Mouse (Mus musculus) MEL (cell line): Measurements from ENCODE around the gene Fam166a. TPM values are rescaled to one million over a fixed set of nuclear protein-coding genes. Genes with fewer than 3 reads are reported as not detected.

Experiments used
- DNase-seq: peaks from one replicate; pipeline ENCODE4 v3.0.0; 2011; ENCODE audit warnings: low read depth, low spot score
- H3K27ac ChIP-seq: 2 replicates; pipeline ENCODE4 v1.5.1; 2012; ENCODE audit warnings: low read depth, mild to moderate bottlenecking, control low read depth, low read length, moderate library complexity; ENCODE audit not compliant: control insufficient read depth
- H3K27me3 ChIP-seq, 2 experiments: fragments of 150-350 bp in 1 of 2; sonication (generic) in 1 of 2; 2 replicates each; pipeline ENCODE4 v1.6.1; 2012; ENCODE audit warnings: low read length in 2 of 2, mild to moderate bottlenecking in 2 of 2, improper control_type of control experiment in 1 of 2, moderate library complexity in 1 of 2; ENCODE audit not compliant: insufficient read depth in 2 of 2, control insufficient read depth in 1 of 2
- H3K36me3 ChIP-seq, 2 experiments: 2 replicates each; pipeline ENCODE4 v1.6.1; 2012 to 2014; ENCODE audit warnings: low read length in 2 of 2, improper control_type of control experiment in 1 of 2, inconsistent platforms in 1 of 2, mild to moderate bottlenecking in 1 of 2; ENCODE audit not compliant: insufficient read depth in 2 of 2, control insufficient read depth in 1 of 2
- H3K4me1 ChIP-seq, 2 experiments: fragments of 150-350 bp in 1 of 2; sonication (generic) in 1 of 2; 2 replicates each; pipeline ENCODE4 v1.6.1; 2012; ENCODE audit warnings: low read length in 2 of 2, improper control_type of control experiment in 1 of 2, mild to moderate bottlenecking in 1 of 2; ENCODE audit not compliant: insufficient read depth in 2 of 2, control insufficient read depth in 1 of 2
- H3K4me3 ChIP-seq, 2 experiments: fragments of 150-350 bp in 1 of 2; sonication (generic) in 1 of 2; 2 replicates each; pipeline ENCODE4 v1.5.1; 2012; ENCODE audit warnings: low read depth in 2 of 2, low read length in 2 of 2, mild to moderate bottlenecking in 2 of 2, moderate library complexity in 2 of 2, control low read depth in 1 of 2, improper control_type of control experiment in 1 of 2; ENCODE audit not compliant: control insufficient read depth in 1 of 2, insufficient read depth in 1 of 2
- H3K79me2 ChIP-seq: 2 replicates; pipeline ENCODE4 v1.6.1; 2012; ENCODE audit warnings: mild to moderate bottlenecking, low read length, moderate library complexity; ENCODE audit not compliant: control insufficient read depth, poor library complexity, insufficient read depth
- H3K9ac ChIP-seq: 2 replicates; pipeline ENCODE4 v1.6.1; 2012; ENCODE audit warnings: low read depth, mild to moderate bottlenecking, control low read depth, low read length, moderate library complexity; ENCODE audit not compliant: control insufficient read depth, poor library complexity, severe bottlenecking
- H3K9me3 ChIP-seq: fragments of 150-350 bp; sonication (generic); replicated peaks from 2 replicates; pipeline ENCODE4 v1.6.1; 2012; ENCODE audit warnings: mild to moderate bottlenecking, low read length, improper control_type of control experiment, moderate library complexity; ENCODE audit not compliant: insufficient read depth
- BHLHE40 ChIP-seq: IDR thresholded peaks from 2 replicates; pipeline ENCODE4 v1.6.1; 2012; ENCODE audit warnings: low read depth, mild to moderate bottlenecking, inconsistent platforms, low read length, improper control_type of control experiment, borderline replicate concordance
- CHD1 ChIP-seq: IDR thresholded peaks from 2 replicates; pipeline ENCODE4 v1.6.1; 2012; ENCODE audit warnings: low read depth, mild to moderate bottlenecking, inconsistent platforms, low read length, improper control_type of control experiment
- E2F4 ChIP-seq: IDR thresholded peaks from 2 replicates; pipeline ENCODE4 v1.6.1; 2011; ENCODE audit warnings: low read depth, low read length, improper control_type of control experiment, borderline replicate concordance
- ELF1 ChIP-seq: IDR thresholded peaks from 2 replicates; pipeline ENCODE4 v1.6.1; 2014; ENCODE audit warnings: low read depth, mild to moderate bottlenecking, inconsistent platforms, low read length, improper control_type of control experiment, moderate library complexity
- ETS1 ChIP-seq: IDR thresholded peaks from 2 replicates; pipeline ENCODE4 v1.6.1; 2012; ENCODE audit warnings: low read depth, mild to moderate bottlenecking, inconsistent platforms, low read length, improper control_type of control experiment, moderate library complexity
- GABPA ChIP-seq: IDR thresholded peaks from 2 replicates; pipeline ENCODE4 v1.6.1; 2012; ENCODE audit warnings: low read depth, mild to moderate bottlenecking, inconsistent platforms, low read length, improper control_type of control experiment, moderate library complexity
- HCFC1 ChIP-seq: IDR thresholded peaks from 2 replicates; pipeline ENCODE4 v1.6.1; 2012; ENCODE audit warnings: low read depth, mild to moderate bottlenecking, inconsistent platforms, low read length, improper control_type of control experiment, moderate library complexity
- JUND ChIP-seq: IDR thresholded peaks from 2 replicates; pipeline ENCODE4 v1.6.1; 2011; ENCODE audit warnings: low read depth, mild to moderate bottlenecking, improper control_type of control experiment, low read length
- MAFK ChIP-seq: IDR thresholded peaks from 2 replicates; pipeline ENCODE4 v1.6.1; 2011; ENCODE audit warnings: low read depth, mild to moderate bottlenecking, low read length, improper control_type of control experiment, borderline replicate concordance
- MAZ ChIP-seq: IDR thresholded peaks from 2 replicates; pipeline ENCODE4 v1.6.1; 2012; ENCODE audit warnings: low read depth, mild to moderate bottlenecking, inconsistent platforms, low read length, improper control_type of control experiment
- MEF2A ChIP-seq: IDR thresholded peaks from 2 replicates; pipeline ENCODE4 v1.6.1; 2014; ENCODE audit warnings: low read depth, mild to moderate bottlenecking, inconsistent platforms, low read length, improper control_type of control experiment; ENCODE audit not compliant: poor library complexity, insufficient replicate concordance, severe bottlenecking; ENCODE audit errors: extremely low read depth
- MXI1 ChIP-seq: IDR thresholded peaks from 2 replicates; pipeline ENCODE4 v1.6.1; 2011; ENCODE audit warnings: mild to moderate bottlenecking, low read depth, low read length, improper control_type of control experiment
- MYB ChIP-seq: IDR thresholded peaks from 2 replicates; pipeline ENCODE4 v1.6.1; 2011; ENCODE audit warnings: mild to moderate bottlenecking, low read depth, low read length, improper control_type of control experiment
- POLR2A ChIP-seq, 2 experiments: IDR thresholded peaks; 2 replicates each; pipeline ENCODE4 v1.6.1; 2011 to 2012; ENCODE audit warnings: low read length in 2 of 2, mild to moderate bottlenecking in 2 of 2, control low read depth in 1 of 2, improper control_type of control experiment in 1 of 2, low read depth in 1 of 2, moderate library complexity in 1 of 2; ENCODE audit not compliant: control insufficient read depth in 1 of 2, insufficient read depth in 1 of 2, poor library complexity in 1 of 2
- POLR2AphosphoS2 ChIP-seq: IDR thresholded peaks from 2 replicates; pipeline ENCODE4 v1.6.1; 2011; ENCODE audit warnings: low read length, improper control_type of control experiment
- POLR2AphosphoS5 ChIP-seq: IDR thresholded peaks from 2 replicates; pipeline ENCODE4 v1.6.1; 2012; ENCODE audit warnings: low read depth, borderline replicate concordance, mild to moderate bottlenecking, inconsistent platforms, low read length, moderate library complexity, mixed read lengths
- RAD21 ChIP-seq: IDR thresholded peaks from 2 replicates; pipeline ENCODE4 v1.6.1; 2011; ENCODE audit warnings: mild to moderate bottlenecking, low read depth, low read length, improper control_type of control experiment
- RCOR1 ChIP-seq: IDR thresholded peaks from 2 replicates; pipeline ENCODE4 v1.6.1; 2012; ENCODE audit warnings: low read depth, mild to moderate bottlenecking, inconsistent platforms, low read length, improper control_type of control experiment
- SIN3A ChIP-seq: IDR thresholded peaks from 2 replicates; pipeline ENCODE4 v1.6.1; 2012; ENCODE audit warnings: low read length, improper control_type of control experiment, inconsistent platforms
- TAL1 ChIP-seq: IDR thresholded peaks from 2 replicates; pipeline ENCODE4 v1.6.1; 2012; ENCODE audit warnings: mild to moderate bottlenecking, inconsistent platforms, low read length, moderate library complexity, mixed read lengths
- TBP ChIP-seq: IDR thresholded peaks from 2 replicates; pipeline ENCODE4 v1.8.0; 2011; ENCODE audit warnings: low read depth, low read length, improper control_type of control experiment
- TCF12 ChIP-seq: IDR thresholded peaks from 2 replicates; pipeline ENCODE4 v1.6.1; 2014; ENCODE audit warnings: low read depth, mild to moderate bottlenecking, inconsistent platforms, low read length, improper control_type of control experiment, moderate library complexity
- UBTF ChIP-seq: IDR thresholded peaks from 2 replicates; pipeline ENCODE4 v1.6.1; 2012; ENCODE audit warnings: low read depth, mild to moderate bottlenecking, inconsistent platforms, low read length, improper control_type of control experiment, moderate library complexity, borderline replicate concordance; ENCODE audit not compliant: insufficient read depth
- USF1 ChIP-seq: IDR thresholded peaks from 2 replicates; pipeline ENCODE4 v1.6.1; 2014; ENCODE audit warnings: low read depth, mild to moderate bottlenecking, inconsistent platforms, low read length, improper control_type of control experiment, moderate library complexity
- ZC3H11A ChIP-seq: IDR thresholded peaks from 2 replicates; pipeline ENCODE4 v1.6.1; 2012; ENCODE audit warnings: low read depth, mild to moderate bottlenecking, inconsistent platforms, low read length, improper control_type of control experiment
- ZKSCAN1 ChIP-seq: IDR thresholded peaks from 2 replicates; pipeline ENCODE4 v1.6.1; 2012; ENCODE audit warnings: low read depth, mild to moderate bottlenecking, inconsistent platforms, low read length, improper control_type of control experiment, moderate library complexity
- ZMIZ1 ChIP-seq: IDR thresholded peaks from 2 replicates; pipeline ENCODE4 v1.6.1; 2012; ENCODE audit warnings: low read depth, mild to moderate bottlenecking, inconsistent platforms, low read length, improper control_type of control experiment, moderate library complexity
- polyA plus RNA-seq, 2 experiments: library from polyadenylated mRNA; stranded (reverse) in 1 of 2; unstranded in 1 of 2; fragments of >175 nt in 1 of 2; fragments of >200 nt in 1 of 2; gene quantifications; 2 replicates each; pipeline versions ENCODE4 v1.2.1 to v1.2.4; 2012; ENCODE audit warnings: low replicate concordance in 2 of 2, low read depth in 1 of 2; ENCODE audit not compliant: insufficient read length in 2 of 2, insufficient read depth in 1 of 2, missing spikeins in 1 of 2
- total RNA-seq: library from RNA; depleted of rRNA; stranded (reverse); fragments of 300-350 nt; gene quantifications from 2 replicates; pipeline ENCODE4 v1.2.3, GENCODE M21; 2012

The Fam166a gene
- total and polyA plus RNA-seq, 3 experiments, result 1.1 to 15.6 TPM; not detected in 1

GRCm38 (mm10) chr2:25193330-25193770, 25.2 kb upstream of the Fam166a start (continued):
- TF ChIP-seq MEF2A (no peak), TAL1 (no peak), POLR2AphosphoS5 (no peak), TBP (peak; percentile 45; the same call in 1 of the 2 replicates), JUND (0 out of 2 replicates have a peak, but pooled peaks have one; percentile 33), BHLHE40 (no peak; the same call in 1 of the 2 replicates), HCFC1 (peak; percentile 57), ZMIZ1 (0 out of 2 replicates have a peak, but pooled peaks have one; percentile 8), POLR2A (IDR thresholded peaks at IDR 0.05; ENCODE audit: control insufficient read depth in 1 of 2, insufficient read depth in 1 of 2, low read depth in 1 of 2, low read length in 2 of 2, poor library complexity in 1 of 2) (peak; percentile 4 to 23; a peak in 2 of 4 replicates)
- TF ChIP-seq, all 39 proteins: peak for 19

GRCm38 (mm10) chr2:25194006-25194405, 24.5 kb upstream of the Fam166a start:
- Histone ChIP-seq H3K9ac (peak overlapping the region; percentile 87), H3K4me3 (peak overlapping the region; percentile 57 to 72), H3K36me3 (peaks cover 0 to 17% of the 10 kb centered on the region in 2 experiments; a peak in 2 of 4 replicates), H3K79me2 (peaks cover 21% of the 10 kb centered on the region), H3K4me1 (peaks cover 6 to 32% of the 10 kb centered on the region in 2 experiments), H3K27me3 (no peaks in the 10 kb centered on the region), H3K27ac (peak overlapping the region; percentile 96), H3K9me3 (no peaks in the 10 kb centered on the region)
- TF ChIP-seq CHD1 (0 out of 2 replicates have a peak, but pooled peaks have one; percentile 5), USF1 (no peak)
- peak; percentile 64 for DNase-seq

GRCm38 (mm10) chr2:25194486-25195171, 23.9 kb upstream of the Fam166a start:
- H3K79me2 ChIP-seq, result peaks cover 21% of the 10 kb centered on the region
- peak overlapping the region; percentile 96 for H3K27ac ChIP-seq
- peak overlapping the region; percentile 57 to 72 for H3K4me3 ChIP-seq
- H3K9ac ChIP-seq, result peak overlapping the region; percentile 87
- H3K36me3 ChIP-seq, result peaks cover 0 to 17% of the 10 kb centered on the region in 2 experiments; a peak in 2 of 4 replicates
- peak; percentile 78 for DNase-seq
- peaks cover 6 to 32% of the 10 kb centered on the region in 2 experiments for H3K4me1 ChIP-seq
- H3K27me3 ChIP-seq, result no peaks in the 10 kb centered on the region
- H3K9me3 ChIP-seq, result no peaks in the 10 kb centered on the region
- TF ChIP-seq UBTF (no peak), BHLHE40 (peak; percentile 77), E2F4 (no peak), ETS1 (no peak), TCF12 (0 out of 2 replicates have a peak, but pooled peaks have one; percentile 4), POLR2AphosphoS2 (no peak; the same call in 1 of the 2 replicates), ZC3H11A (no peak), JUND (no peak), TAL1 (no peak), GABPA (no peak), SIN3A (peak; percentile 2; the same call in 1 of the 2 replicates), CHD1 (no peak), ZKSCAN1 (no peak), RCOR1 (no peak), MAZ (0 out of 2 replicates have a peak, but pooled peaks have one; percentile 45), USF1 (peak; percentile 79), MYB (no peak), MAFK (no peak), MXI1 (no peak), ELF1 (no peak), POLR2AphosphoS5 (no peak), RAD21 (no peak)
